Mouse (Mus musculus) heart, embryonic 11.5 days (tissue): ENCODE data around the gene Pappa. TPM values are rescaled to one million over a fixed set of nuclear protein-coding genes. Genes with fewer than 3 reads are reported as not detected.
A peak's percentile ranks its signal among the peaks of the same experiment; 100 is the strongest.

Experiments used
- ATAC-seq: fragments of 200-750 bp; cut with Nextera tagmentation; replicated peaks from 2 replicates; pipeline ENCODE4 v1.8.0; 2017; ENCODE audit warnings: moderate library complexity; ENCODE audit not compliant: insufficient number of reproducible peaks, low FRiP score, low TSS enrichment
- H3K27ac ChIP-seq: fragments of 300-500 bp; sonication (generic); 2 replicates; pipeline ENCODE4 v1.5.1; 2014; ENCODE audit warnings: mild to moderate bottlenecking, low read depth, low read length
- H3K27me3 ChIP-seq: fragments of 300-500 bp; sonication (generic); 2 replicates; pipeline ENCODE4 v1.6.1; 2014; ENCODE audit warnings: mild to moderate bottlenecking, low read length, mixed read lengths; ENCODE audit not compliant: control insufficient read depth, insufficient read depth
- H3K36me3 ChIP-seq: fragments of 300-500 bp; sonication (generic); 2 replicates; pipeline ENCODE4 v1.6.1; 2014; ENCODE audit warnings: mild to moderate bottlenecking, low read length, moderate library complexity, mixed read lengths; ENCODE audit not compliant: control insufficient read depth, insufficient read depth
- H3K4me1 ChIP-seq: fragments of 300-500 bp; sonication (generic); 2 replicates; pipeline ENCODE4 v1.6.1; 2014; ENCODE audit warnings: low read length; ENCODE audit not compliant: control insufficient read depth, insufficient read depth
- H3K4me2 ChIP-seq: fragments of 300-500 bp; sonication (generic); 2 replicates; pipeline ENCODE4 v1.6.1; 2014; ENCODE audit warnings: mild to moderate bottlenecking, moderate library complexity
- H3K4me3 ChIP-seq: fragments of 300-500 bp; sonication (generic); 2 replicates; pipeline ENCODE4 v1.5.1; 2014; ENCODE audit warnings: low read depth, low read length
- H3K9ac ChIP-seq: fragments of 300-500 bp; sonication (generic); 2 replicates; pipeline ENCODE4 v1.6.1; 2014; ENCODE audit warnings: mild to moderate bottlenecking, low read depth, low read length, moderate library complexity
- H3K9me3 ChIP-seq: fragments of 300-500 bp; sonication (generic); replicated peaks from 2 replicates; pipeline ENCODE4 v1.6.1; 2016; ENCODE audit warnings: low read length; ENCODE audit not compliant: control insufficient read depth
- WGBS: fragments of 180-500 bp; shearing (Covaris S2); extraction: QIAGEN DNeasy Blood & Tissue Kit; methylation state at CpG from one replicate; pipeline ENCODE4 v1.1.7; 2014; ENCODE audit not compliant: insufficient replicate concordance; 5-methylcytosine and 5-hydroxymethylcytosine counted together
- polyA plus RNA-seq: library from polyadenylated mRNA; unstranded; fragments of >200 nt; fragmentation: Nextera tagmentation; extraction: Ambion mirVana; gene quantifications from 2 replicates; pipeline ENCODE4 v1.2.1, GENCODE M21; 2014

Pappa gene
- polyA plus RNA-seq, 1 experiment from 2014 or later: 1.3 TPM

- no peak for ATAC-seq
Measured at GRCm38 (mm10) chr4:65391001-65391400, 267.0 kb downstream of the Pappa start.

GRCm38 (mm10) chr4:65396806-65397205 lies 272.8 kb downstream of the Pappa start:
- Histone ChIP-seq H3K9ac (no peak overlapping the region), H3K27ac (no peak overlapping the region), H3K27me3 (peaks cover 3% of the 10 kb centered on the region; the same call in 1 of the 2 replicates), H3K9me3 (no peaks in the 10 kb centered on the region), H3K4me2 (no peak overlapping the region), H3K4me1 (no peaks in the 10 kb centered on the region), H3K4me3 (no peak overlapping the region), H3K36me3 (no peaks in the 10 kb centered on the region)
- WGBS: 65% methylated on average over 3 of the region's 3 CpGs
- ATAC-seq: no peak

More at GRCm38 (mm10) chr4:65391001-65391400, 267.0 kb downstream of the Pappa start:
- Histone ChIP-seq H3K27me3 (no peaks in the 10 kb centered on the region), H3K9ac (no peak overlapping the region), H3K4me1 (no peaks in the 10 kb centered on the region), H3K4me2 (no peak overlapping the region), H3K9me3 (no peaks in the 10 kb centered on the region), H3K4me3 (no peak overlapping the region), H3K27ac (no peak overlapping the region), H3K36me3 (no peaks in the 10 kb centered on the region)
- 64% methylated on average over 4 of the region's 4 CpGs for WGBS

- WGBS: 88% methylated on average over 4 of the region's 4 CpGs
- no peak overlapping the region for H3K4me2 ChIP-seq
- no peak for ATAC-seq
Measured at GRCm38 (mm10) chr4:65399457-65399856, 275.5 kb downstream of the Pappa start.

GRCm38 (mm10) chr4:65402286-65402685 lies 278.3 kb downstream of the Pappa start:
- Histone ChIP-seq H3K4me1 (0 out of 2 replicates have a peak, but pooled peaks cover 2% of the 10 kb centered on the region), H3K9ac (no peak overlapping the region), H3K27ac (no peak overlapping the region), H3K36me3 (no peaks in the 10 kb centered on the region), H3K9me3 (no peaks in the 10 kb centered on the region), H3K4me3 (no peak overlapping the region), H3K4me2 (no peak overlapping the region), H3K27me3 (peaks cover 9% of the 10 kb centered on the region)
- no peak for ATAC-seq
- WGBS: 72% methylated on average over 5 of the region's 5 CpGs

More at GRCm38 (mm10) chr4:65399457-65399856, 275.5 kb downstream of the Pappa start:
- Histone ChIP-seq H3K27me3 (peaks cover 6% of the 10 kb centered on the region), H3K36me3 (no peaks in the 10 kb centered on the region), H3K27ac (no peak overlapping the region), H3K9me3 (no peaks in the 10 kb centered on the region), H3K4me1 (0 out of 2 replicates have a peak, but pooled peaks cover 2% of the 10 kb centered on the region), H3K9ac (no peak overlapping the region), H3K4me3 (no peak overlapping the region)

GRCm38 (mm10) chr4:65402836-65403634 lies 279.1 kb downstream of the Pappa start:
- ATAC-seq: 0 out of 2 replicates have a peak, but pooled peaks have one; percentile 18
- 47% methylated on average over 6 of the region's 6 CpGs for WGBS

More at GRCm38 (mm10) chr4:65402836-65403634, 279.1 kb downstream of the Pappa start:
- Histone ChIP-seq H3K36me3 (no peaks in the 10 kb centered on the region), H3K4me2 (no peak overlapping the region), H3K9ac (no peak overlapping the region), H3K4me3 (no peak overlapping the region), H3K4me1 (0 out of 2 replicates have a peak, but pooled peaks cover 2% of the 10 kb centered on the region), H3K27ac (no peak overlapping the region), H3K27me3 (peaks cover 9% of the 10 kb centered on the region), H3K9me3 (no peaks in the 10 kb centered on the region)
